Mouse (Mus musculus) regulatory T cell (primary cell): ENCODE measurements around the gene Atox1.

Experiments
- in situ Hi-C: fragments of 300-600 bp; cut with MboI, MseI; formaldehyde crosslinking; loops from one replicate; pipeline ENCODE4 v1.15.1; 2025; ENCODE audit warnings: high pct_unique_total_duplicates

The Atox1 gene

DNA sequence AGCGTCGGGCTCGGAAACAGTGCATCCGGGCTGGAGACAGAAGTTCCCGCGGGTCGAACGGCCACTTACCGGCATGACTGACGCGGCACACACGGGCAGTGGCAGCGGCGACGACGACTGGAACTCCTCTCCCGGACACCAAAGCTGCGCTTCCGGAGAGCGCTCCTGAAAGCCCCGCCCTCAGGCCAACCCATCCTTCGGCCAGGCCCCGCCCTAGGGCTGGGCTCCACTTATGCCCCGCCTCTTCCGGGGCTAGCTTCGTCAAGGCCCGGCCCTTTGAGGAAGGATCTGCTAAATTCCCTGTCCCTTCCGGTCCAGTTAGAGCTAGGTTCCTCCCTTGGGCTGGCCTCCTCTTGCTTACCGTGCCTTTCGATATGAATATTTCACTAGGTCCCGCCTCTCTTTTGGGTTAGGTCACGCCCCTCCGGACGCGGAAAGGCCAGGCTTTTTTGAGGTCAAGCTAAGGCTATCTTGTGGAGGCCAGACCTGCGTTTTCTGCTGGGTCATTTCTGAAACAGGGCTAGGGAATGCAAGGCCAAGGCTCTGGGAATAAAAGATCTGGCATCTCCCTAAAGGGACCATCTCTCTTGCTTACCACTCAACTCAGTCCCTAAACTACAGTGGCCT lies at the start of gene Atox1:
TSS of gene Atox1 (minus strand) at position 221 of the 627 bp plus-strand sequence.
- in situ Hi-C loops: no loop called here

DNA sequence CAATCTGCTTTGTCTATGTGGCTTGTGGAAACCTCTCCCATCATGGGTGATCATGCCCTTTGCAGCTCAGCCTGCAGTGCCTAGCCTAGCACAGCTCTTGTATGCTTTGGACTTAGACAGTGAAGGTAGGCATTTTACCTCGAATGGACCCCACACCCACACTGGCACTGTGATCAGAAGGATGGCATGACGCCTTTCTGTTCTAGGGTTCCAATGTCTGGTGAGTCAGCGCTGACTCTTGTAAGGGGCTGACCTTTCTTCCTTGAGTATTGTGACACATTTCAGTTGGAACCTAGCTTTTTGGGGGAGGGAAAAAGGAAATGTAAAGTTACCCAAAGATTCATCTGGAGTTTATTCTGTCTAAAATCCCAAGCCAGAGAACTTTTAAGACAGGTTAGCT lies 44.4 kb upstream of the Atox1 start:
- in situ Hi-C loops: no loop called here

DNA sequence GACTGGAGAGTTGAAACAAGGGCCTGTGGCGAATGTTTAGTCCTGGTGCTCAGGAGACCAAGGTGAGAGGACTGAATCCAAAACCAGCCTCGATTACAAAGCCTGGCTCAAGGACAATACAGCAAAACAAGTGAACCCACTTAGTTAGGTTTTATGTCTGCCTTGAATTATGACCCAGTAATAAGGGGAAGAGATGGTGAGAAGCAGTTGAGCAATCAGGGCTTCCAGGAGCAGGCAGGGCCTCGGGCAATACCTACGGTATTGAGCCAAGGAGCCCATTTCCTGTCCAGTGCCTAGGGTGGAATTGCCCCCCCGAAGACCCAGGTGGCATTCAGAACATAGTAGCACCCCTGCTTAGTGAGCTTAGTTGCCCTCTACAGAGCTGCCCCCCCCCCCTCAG lies 41.8 kb upstream of the Atox1 start:
- in situ Hi-C loops: no loop called here

DNA sequence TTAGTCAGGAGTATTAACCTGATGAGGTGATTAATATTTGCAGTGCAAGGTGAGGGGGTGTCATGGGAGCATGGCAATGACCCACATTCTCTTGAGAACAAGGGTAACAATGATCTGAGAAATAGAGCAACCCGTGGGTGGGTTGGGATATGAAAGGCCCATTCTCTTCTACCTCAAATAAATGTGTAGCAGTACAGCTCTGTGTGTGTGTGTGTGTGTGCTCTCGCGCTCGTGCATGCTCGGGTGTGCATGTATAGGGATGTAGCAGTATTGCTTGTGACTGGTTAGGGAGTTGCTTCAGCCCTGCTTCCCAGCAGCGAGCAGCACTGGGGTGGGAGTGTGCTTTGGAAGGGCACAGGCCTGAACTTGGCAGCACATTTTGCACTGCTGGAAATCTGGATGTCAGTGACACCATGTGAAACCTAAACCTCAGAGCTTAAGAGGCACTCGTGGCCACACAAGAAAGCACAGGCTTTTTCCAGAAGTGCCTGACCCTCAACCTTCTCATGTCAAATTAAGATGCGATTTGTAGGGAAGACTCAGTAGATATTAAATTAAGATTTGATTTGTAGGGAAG lies 41.0 kb upstream of the Atox1 start:
- in situ Hi-C loops: no loop called here

DNA sequence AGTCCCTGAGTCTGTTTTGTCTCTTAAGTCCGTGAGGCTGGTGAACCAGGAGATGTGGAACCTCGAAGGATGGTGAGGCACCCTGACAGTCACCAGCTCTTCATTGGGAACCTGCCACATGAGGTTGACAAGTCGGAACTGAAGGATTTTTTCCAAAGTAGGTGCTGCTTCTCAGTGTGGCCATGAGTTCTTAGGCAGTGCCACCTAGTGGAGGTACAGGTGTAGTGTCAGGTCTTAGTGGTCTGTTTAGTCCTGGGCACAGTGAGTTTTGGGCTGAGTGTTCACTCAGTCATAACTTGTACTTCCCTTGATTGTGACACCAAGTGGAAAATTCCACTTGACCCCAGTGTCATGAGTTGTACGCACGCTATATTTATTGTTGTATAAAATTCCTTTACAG lies 36.8 kb upstream of the Atox1 start:
- in situ Hi-C loops: no loop called here

DNA sequence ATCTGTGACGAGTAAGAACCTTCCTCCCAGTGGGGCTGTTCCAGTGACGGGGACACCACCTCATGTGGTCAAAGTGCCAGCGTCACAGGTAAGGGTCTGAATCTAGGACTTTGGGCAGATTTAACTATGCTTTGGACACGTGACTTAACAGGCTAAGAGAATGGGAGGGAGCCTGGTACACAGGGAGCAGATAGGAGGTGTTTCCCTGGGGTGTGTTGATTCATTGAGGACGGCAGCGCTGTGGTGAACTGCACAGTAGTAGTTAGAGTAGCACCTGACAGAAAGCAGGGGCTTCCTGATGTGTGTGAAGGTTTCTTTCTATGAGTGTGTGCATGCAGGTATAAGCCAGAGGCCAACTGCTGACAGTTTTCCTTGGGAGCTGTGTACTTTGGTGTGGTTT lies 35.1 kb upstream of the Atox1 start:
- in situ Hi-C loops: no loop called here

DNA sequence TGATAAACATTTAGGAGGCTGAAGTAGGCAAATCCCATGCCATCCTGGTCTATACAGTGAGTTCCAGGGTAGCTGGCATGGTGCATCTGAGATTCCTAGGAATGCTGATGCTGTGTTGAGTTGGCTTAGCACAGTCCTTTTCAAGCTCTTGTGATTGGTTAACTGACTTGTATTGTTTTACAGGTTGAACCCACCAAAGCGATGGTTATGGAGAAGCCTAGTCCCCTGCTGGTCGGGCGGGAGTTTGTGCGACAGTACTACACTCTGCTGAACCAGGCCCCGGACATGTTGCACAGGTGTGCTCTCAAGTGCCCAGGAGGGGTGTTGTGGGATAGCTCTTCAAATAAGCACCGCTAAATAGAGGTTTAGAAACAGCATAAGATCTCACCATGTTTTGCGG lies 24.4 kb upstream of the Atox1 start:
- in situ Hi-C loops: no loop called here

DNA sequence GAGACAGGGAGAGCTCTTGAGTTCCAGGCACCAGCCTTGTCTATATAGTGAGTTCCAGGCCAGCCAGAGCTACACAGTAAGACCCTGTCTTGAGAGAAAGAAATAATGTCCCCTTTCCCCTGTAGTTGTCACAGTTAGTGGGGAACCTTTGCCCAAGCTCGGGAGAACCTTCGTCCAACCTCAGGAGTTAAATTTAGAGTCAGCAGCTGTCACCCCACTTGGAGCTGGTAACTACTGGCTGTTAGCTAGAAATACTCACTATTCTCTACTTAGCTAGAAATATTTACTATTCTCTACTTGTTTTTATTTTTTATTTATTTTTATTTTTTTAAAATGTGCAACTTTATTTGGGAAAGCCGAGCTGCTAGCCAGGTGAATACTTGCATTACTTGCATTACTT lies 12.2 kb upstream of the Atox1 start:
- in situ Hi-C loops: no loop called here

DNA sequence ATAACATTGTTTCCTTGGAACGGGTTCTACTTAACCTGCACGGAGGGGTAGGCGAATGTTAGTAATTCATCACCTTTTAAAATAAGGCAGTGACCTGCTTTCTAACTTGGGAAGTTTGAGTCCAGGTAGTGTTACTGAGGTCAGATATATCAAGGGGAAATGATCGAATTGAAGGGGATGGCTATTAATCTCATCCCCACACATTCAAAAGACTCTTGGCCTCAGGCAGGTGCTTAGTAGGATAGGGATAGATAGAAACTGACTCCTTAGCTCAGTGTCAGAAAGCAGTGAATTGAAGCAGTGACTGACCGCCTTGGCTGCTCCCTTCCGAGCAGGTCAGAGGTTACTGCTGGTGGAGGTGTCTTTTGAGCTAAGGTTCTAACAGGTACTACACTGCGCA lies 10.4 kb upstream of the Atox1 start:
- in situ Hi-C loops: no loop called here

DNA sequence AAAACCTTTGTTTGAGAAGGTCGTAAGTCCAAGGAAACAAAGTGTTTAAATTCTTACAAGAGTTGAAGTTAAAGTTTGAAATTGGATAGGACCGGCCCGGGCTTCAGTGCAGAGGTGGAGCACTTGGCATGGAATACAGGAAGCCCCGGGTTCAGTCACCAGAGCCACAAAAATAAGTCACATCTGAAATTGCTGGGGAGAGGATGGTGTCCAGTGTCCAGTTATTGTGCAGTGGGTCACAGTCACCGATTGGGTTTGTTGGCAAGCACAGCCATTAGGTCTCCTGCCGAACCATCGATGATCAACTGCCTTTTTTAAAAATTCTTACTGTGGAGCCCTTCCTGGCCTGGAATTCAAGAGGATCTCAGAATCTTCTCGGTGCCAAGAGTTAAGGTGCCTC lies 9.7 kb upstream of the Atox1 start:
- in situ Hi-C loops: no loop called here

DNA sequence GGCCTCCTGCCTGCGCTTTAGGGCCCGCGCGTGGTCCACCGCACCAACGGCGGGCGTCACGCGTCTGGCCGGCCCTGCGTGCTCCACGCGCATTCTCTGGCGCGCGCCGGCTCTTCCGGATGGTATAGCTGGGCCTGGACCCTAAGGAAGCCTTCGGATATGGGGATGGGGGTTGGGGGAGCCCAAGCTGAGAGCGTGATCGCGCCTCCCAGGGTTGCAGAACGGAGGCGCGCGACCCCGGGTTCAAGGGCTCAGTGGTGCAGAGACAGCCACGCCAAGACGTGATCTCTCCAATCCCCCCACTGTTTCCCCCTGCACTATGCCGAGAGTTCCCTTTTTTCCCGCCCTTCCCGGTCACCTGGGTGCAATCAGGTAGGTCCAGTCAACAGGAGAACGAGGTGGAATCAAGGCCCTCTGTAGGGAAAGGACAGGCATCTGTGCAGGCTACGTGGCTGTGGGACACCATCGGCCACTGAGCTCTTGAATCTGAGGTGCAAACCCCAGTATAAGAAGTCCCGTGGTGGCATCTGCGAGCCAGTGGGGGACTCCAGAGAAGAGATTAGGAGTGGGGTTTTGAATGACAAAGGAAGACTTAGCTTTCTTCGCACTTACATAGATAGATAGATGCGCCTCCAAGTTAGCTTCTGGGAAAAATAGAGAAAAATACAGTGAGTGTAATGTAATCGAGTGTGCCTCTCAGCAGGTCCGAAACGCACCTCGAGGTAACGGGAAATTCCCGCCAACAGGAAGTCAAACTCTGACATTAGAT lies 9.1 kb upstream of the Atox1 start:
- in situ Hi-C loops: no loop called here

DNA sequence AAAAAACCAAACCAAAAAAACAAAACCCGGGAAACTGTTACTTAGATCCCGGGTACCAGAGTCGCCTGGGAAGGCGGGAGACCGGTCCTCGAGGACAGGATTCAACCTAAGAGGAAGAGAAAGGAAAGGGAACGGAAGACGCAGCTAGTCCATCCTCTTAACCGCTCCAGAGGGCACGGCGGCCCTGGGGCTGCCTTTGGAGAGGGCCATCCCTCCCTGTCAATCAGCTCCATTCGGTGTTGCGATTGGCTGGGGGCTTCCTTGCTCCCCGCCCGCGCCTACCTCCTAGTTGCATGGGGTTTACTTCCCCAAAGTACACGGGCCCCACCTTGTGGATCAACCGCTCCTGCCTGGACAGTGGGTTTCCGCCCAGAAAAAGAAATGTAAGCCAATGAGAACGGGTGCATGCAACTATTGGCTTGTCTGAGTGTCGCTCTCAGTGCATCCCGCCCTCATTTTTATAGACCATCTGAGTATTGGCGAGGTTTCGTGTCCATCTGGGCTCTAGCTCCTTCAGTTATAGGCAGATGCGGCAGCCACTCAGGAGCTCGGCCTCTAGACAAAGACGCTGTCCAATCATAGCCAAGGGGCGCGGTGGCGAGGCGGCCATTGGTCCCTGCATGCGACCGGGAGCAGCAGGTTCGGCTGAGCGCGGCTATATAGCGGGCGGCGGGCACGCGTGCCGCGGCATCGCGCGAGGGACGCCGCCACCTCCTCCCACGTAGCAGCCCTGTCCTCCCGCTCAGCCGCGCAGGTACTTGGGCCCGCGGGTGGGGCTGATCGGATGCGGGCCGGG lies 8.2 kb upstream of the Atox1 start, which contains the start of gene G3bp1:
TSS of gene G3bp1 (plus strand) at position 638 of the 796 bp plus-strand sequence.
- in situ Hi-C loops: no loop called here

DNA sequence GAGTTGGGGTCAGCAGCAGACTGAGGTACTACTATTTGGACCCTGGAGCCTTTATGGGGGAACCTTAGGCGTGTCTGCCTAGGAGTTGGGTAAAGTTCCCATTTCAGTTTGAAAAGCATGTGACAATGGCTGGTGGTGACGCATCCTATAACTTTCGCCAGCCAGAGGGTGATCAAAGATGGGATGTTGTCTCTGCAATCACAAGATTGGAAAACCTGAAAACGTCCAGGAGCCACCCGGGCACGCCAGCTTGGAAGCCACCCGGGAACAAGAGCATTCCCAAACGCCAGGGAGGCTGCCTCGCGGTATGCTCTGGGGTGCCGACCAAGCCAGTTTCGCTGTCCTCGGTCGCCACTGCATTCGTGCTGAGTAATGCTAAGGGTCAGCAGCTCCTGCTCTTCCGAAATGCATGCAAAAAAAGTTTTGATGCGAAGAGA lies 7.6 kb upstream of the Atox1 start:
- in situ Hi-C loops: no loop called here

DNA sequence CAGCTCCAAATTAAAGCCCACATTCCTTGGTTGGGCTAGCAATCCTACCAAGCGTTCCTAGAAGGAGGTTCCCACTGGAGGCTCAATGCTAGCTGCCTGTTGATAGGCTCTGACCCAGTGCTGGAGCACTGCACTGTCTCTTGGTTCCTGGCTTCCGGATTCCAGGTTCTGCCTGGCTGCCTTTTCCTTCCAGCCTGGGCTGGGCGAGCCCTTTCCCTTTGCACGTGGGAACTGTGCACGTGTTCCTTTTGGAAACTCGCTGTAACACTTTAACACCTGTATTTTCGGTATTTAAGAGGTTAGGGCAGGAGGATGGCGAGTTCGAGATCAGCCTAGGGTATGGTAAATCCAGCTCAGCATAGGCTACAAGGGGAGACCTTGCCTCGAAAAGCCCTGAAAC lies 7.0 kb upstream of the Atox1 start:
- in situ Hi-C loops: no loop called here

DNA sequence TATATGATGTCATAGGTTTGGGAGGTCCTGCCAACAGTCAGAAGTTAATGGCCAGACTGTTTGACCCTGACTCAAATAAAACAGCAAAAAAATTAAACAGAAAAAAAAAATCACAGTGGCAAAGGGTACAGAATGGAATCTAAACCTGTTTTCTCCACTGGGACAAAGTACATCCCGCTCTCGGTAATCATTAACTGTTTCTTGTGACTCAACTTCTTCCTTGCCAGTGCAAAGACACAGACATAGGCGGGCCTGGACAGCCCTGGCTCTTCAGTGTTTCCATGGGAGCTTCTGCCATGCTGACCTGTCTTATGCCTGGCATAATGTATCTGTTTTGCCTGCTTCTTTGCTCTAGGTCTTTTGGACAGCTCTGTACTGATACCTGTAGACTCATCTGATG lies 4.1 kb upstream of the Atox1 start:
- in situ Hi-C loops: no loop called here

DNA sequence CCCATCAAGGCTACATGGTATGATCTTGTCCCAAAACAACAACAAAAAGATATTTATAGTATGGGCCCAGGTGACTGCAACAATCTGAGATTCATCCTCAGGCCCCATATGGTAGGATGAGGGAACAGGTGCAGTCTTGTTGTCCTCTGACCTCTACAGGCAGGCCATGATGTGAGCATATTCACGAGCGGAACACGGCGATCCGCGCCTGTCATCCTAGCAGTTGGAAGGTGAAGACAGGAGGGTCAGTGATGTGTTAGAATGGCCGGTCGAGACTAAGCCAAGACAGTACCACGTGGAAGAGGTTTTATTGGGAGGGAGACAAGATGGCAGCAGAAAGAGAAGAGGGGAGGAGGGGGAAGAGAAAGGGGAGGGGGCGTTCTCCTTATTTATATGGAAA lies 3.7 kb upstream of the Atox1 start:
- in situ Hi-C loops: no loop called here

DNA sequence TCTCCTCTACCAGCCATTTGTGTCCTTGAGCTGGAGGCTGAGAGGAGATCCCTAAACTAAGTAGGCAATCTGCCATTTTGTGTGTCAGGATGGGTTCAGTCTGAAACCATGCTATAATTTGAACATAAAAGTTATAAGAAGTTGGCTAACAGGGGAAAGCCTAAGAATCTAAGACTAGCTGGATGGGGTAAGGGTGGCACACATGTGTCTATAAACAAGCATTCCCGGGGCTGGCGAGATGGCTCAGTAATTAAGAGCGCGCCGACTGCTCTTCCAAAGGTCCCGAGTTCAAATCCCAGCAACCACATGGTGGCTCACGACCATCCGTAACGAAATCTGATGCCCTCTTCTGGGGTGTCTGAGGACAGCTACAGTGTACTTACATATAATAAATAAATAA lies 1.1 kb upstream of the Atox1 start:
- in situ Hi-C loops: no loop called here

DNA sequence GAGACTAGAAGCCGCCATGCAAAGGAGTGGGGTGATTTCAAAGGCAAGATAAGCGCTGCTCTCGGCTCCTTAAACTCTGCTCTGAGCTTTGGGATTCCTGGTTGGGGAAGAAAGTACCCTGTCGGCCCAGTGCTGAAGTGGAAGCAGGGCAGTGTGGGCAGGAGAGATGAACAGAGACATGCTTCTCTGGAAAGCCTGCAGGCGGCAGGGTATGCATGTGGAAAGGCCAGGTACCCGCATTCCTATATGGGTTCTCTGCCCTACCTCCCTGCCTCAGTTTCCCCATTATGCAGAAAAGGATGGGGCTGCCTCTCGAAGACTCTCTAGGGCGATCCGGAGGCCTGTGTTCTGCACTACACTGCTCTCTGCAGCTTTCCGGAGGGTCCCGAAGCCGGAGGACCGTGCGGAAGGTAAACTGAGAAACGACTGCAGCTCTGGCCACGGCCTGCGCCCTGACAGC lies 450 bp downstream of the Atox1 start:
- in situ Hi-C loops: no loop called here

DNA sequence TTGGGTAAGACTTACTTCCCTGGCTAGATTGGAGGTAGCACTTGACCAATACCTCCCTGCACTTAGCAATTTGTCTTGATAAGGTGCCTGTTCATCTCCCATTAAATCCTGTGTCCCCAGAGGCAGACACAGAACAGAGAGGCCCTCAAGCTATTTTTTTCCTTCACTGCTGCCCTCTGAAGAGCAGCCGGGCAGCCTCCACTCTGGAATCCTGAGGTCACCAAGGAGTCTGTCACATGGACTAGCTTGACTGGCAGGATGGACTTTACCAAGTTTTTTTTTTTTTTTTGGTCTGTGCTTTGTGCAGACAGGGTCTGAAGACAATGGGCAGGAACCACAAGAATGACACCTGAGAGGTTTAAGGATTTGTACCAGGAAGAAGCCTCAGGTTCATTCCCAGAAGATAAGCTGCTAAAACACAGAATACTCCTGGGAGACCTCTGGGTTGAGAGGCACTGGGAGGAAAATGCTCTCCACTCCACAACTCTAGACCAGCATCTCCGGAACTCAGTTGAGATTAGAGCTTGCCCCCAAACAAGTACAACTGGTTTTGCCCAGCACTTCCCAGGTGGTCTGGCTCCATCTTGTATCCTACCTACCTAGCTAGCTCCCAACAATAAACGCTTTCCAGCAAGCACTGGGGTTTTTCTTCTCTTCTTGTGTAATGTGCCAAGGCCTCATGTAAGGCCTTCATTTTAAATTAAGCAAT lies 1.0 kb downstream of the Atox1 start:
- in situ Hi-C loops: no loop called here

DNA sequence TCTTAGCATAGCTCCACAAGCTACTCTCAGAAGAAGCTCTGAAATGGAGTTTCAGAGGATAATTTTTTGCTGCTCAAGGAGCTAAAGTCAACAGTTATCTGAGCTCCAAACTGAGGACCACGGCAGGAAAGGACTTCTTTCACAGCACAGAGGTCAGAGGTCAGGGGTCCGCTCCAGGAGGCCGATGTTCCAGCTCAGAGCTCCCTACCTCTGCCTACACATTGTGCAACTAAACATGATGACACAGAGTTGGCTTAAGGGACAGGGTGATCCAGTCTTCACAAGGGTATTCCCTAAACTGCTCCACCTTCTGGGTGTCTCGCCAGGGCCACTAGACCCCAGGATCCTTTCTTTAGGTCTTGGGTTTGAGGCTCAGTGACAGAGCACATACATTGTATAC lies 2.5 kb downstream of the Atox1 start:
- in situ Hi-C loops: no loop called here

DNA sequence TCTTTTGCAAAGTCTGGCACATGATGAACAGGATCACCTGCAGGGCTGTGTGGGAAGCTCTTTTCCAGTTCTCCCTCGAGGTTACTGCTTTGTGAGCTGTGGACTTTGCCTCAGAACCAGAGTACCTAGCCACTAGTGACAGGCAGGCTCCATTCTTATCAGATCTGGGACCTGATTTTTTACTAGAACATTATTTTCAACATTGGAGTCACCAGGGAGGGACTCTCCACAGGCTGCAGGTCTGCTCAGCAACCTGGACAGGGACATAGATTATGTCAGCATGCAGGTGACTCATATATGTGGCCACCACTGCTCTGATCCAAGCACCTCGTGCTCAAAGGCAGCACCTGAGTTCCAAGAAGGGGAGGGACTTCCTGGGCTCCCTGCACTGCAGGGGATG lies 5.9 kb downstream of the Atox1 start:
- in situ Hi-C loops: no loop called here

DNA sequence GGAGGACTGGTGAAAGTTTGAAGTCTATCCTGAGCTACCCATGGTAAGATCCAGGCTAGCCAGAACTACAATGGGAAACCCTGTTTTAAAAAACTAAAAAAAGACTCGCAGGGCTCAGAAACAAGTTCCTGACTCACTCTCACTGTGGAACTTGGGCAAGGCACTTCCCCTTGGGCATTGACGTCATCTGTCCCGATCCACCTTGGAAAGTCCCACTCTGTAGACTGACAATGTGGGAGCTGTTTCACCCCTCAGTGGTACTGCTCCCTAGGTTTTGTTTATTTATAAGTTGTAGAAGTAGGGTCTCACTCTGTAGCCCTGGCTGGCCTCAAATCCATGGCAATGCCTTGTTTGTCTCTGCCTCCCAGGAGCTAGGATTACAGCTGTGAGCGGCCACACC lies 7.4 kb downstream of the Atox1 start:
- in situ Hi-C loops: no loop called here
